Mouse (Mus musculus) forebrain, embryonic 15.5 days (tissue): Measurements from ENCODE around the gene F3. TPM values are rescaled to one million over a fixed set of nuclear protein-coding genes. Genes with fewer than 3 reads are reported as not detected.
"Not testable (repeated sequence)": the region's sequence is repeated elsewhere in the genome, so short reads cannot be mapped to it uniquely, and the experiment has no call there.

Experiments used
- ATAC-seq: fragments of 200-750 bp; cut with Nextera tagmentation; replicated peaks from 2 replicates; pipeline ENCODE4 v1.8.0; 2017; ENCODE audit warnings: mild to moderate bottlenecking, moderate TSS enrichment, moderate library complexity
- H3K27ac ChIP-seq: fragments of 300-500 bp; sonication (generic); replicated peaks from 2 replicates; pipeline ENCODE4 v1.5.1; 2015; ENCODE audit warnings: mild to moderate bottlenecking, inconsistent platforms
- H3K27me3 ChIP-seq: fragments of 300-500 bp; sonication (generic); 2 replicates; pipeline ENCODE4 v1.6.1; 2015; ENCODE audit warnings: inconsistent platforms
- H3K36me3 ChIP-seq: fragments of 300-500 bp; sonication (generic); 2 replicates; pipeline ENCODE4 v1.6.1; 2015; ENCODE audit warnings: mild to moderate bottlenecking, inconsistent platforms
- H3K4me1 ChIP-seq: fragments of 300-500 bp; sonication (generic); 2 replicates; pipeline ENCODE4 v1.6.1; 2015; ENCODE audit warnings: inconsistent platforms
- H3K4me2 ChIP-seq: fragments of 300-500 bp; sonication (generic); replicated peaks from 2 replicates; pipeline ENCODE4 v1.6.1; 2015; ENCODE audit warnings: mild to moderate bottlenecking, inconsistent platforms
- H3K4me3 ChIP-seq: fragments of 300-500 bp; sonication (generic); 2 replicates; pipeline ENCODE4 v1.5.1; 2015; ENCODE audit warnings: mild to moderate bottlenecking, inconsistent platforms
- H3K9ac ChIP-seq: fragments of 300-500 bp; sonication (generic); replicated peaks from 2 replicates; pipeline ENCODE4 v1.6.1; 2015; ENCODE audit warnings: mild to moderate bottlenecking, inconsistent platforms
- H3K9me3 ChIP-seq: fragments of 300-500 bp; sonication (generic); 2 replicates; pipeline ENCODE4 v1.6.1; 2016; ENCODE audit warnings: inconsistent platforms
- WGBS: fragments of 180-500 bp; shearing (Covaris S2); methylation state at CpG from one replicate; pipeline ENCODE4 v1.1.7; 2015; ENCODE audit warnings: mixed read lengths; 5-methylcytosine and 5-hydroxymethylcytosine counted together
- polyA plus RNA-seq: library from polyadenylated mRNA; unstranded; fragments of >200 nt; fragmentation: Nextera tagmentation; extraction: Ambion mirVana; gene quantifications from 2 replicates; pipeline ENCODE4 v1.2.1, GENCODE M21; 2015

Gene F3
- polyA plus RNA-seq, 1 experiment from 2014 or later = 8.9 TPM

DNA sequence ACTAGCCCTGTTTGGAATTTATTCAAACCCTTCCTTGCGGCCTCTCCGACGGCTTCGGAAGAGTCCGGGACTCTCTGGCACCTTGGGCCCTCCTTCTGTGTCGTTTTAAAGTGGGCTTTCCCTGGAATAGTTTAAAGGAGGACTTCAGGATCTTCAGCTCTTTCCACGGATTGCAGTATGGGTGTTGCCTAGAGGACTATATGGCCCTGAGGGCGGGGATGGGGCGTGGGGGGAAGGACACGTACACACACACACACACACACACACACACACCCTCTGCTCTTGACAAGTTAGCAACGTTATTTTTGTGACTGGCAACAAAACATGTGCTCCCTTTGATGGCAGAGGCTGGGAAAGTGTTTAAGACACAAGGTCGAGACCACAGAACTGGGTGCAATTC, 1.2 kb downstream of the F3 start:
- Histone ChIP-seq H3K4me1 (peaks cover 34% of the 10 kb centered on the region), H3K36me3 (no peaks in the 10 kb centered on the region), H3K4me2 (peak overlapping the region; percentile 88), H3K9ac (no peak overlapping the region), H3K27ac (no peak overlapping the region), H3K9me3 (no peaks in the 10 kb centered on the region), H3K27me3 (no peaks in the 10 kb centered on the region), H3K4me3 (peak overlapping the region; percentile 84)
- WGBS = 29% methylated on average over 12 of the region's 12 CpGs
- no peak for ATAC-seq

DNA sequence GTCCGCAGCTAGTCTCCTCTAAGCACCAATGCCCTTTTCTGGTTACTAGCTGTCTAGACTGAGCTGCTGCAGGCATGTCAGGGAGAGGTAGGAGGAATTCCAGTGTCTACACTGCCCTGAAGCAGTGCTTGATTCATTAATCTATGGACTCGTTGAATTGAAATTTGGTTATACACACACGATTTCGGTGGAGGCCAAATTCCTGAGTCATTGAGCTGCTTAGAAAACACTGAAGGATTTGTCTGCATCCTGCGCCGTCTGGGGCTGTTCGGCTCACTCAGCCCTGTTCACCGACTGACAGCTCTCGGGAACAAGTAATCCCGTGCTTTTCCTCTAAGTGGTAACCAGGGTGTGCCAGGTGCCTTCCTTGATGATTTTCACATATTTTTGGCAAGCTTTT, 2.3 kb downstream of the F3 start:
- ATAC-seq = no peak
- H3K4me1 ChIP-seq = peaks cover 34% of the 10 kb centered on the region
- H3K27me3 ChIP-seq = no peaks in the 10 kb centered on the region
- no peaks in the 10 kb centered on the region for H3K36me3 ChIP-seq
- H3K9me3 ChIP-seq = no peaks in the 10 kb centered on the region
- WGBS = 61% methylated on average over 10 of the region's 10 CpGs
- no peak overlapping the region for H3K4me2 ChIP-seq
- no peak overlapping the region for H3K27ac ChIP-seq
- no peak overlapping the region for H3K9ac ChIP-seq
- H3K4me3 ChIP-seq = no peak overlapping the region

- Histone ChIP-seq H3K9ac (no peak overlapping the region), H3K4me2 (no peak overlapping the region), H3K36me3 (0 out of 2 replicates have a peak, but pooled peaks cover 6% of the 10 kb centered on the region), H3K27me3 (no peaks in the 10 kb centered on the region), H3K27ac (no peak overlapping the region), H3K4me3 (no peak overlapping the region), H3K9me3 (no peaks in the 10 kb centered on the region), H3K4me1 (peaks cover 6% of the 10 kb centered on the region; the same call in 1 of the 2 replicates)
- WGBS = 73% methylated on average over 4 of the region's 4 CpGs
- no peak for ATAC-seq
These were observed 6.3 kb downstream of the F3 start for GRCm38 (mm10) chr3:121729678-121730077.

- H3K4me1 ChIP-seq = peaks cover 8% of the 10 kb centered on the region
- no peak overlapping the region for H3K4me3 ChIP-seq
- ATAC-seq = no peak
- H3K9ac ChIP-seq = no peak overlapping the region
- no peak overlapping the region for H3K4me2 ChIP-seq
- peak overlapping the region; percentile 70 for H3K27ac ChIP-seq
- no peaks in the 10 kb centered on the region for H3K9me3 ChIP-seq
- no peaks in the 10 kb centered on the region for H3K27me3 ChIP-seq
- H3K36me3 ChIP-seq = 0 out of 2 replicates have a peak, but pooled peaks cover 6% of the 10 kb centered on the region
- WGBS = 80% methylated on average over 7 of the region's 7 CpGs
These were observed 12.2 kb downstream of the F3 start for GRCm38 (mm10) chr3:121735542-121735941.

DNA sequence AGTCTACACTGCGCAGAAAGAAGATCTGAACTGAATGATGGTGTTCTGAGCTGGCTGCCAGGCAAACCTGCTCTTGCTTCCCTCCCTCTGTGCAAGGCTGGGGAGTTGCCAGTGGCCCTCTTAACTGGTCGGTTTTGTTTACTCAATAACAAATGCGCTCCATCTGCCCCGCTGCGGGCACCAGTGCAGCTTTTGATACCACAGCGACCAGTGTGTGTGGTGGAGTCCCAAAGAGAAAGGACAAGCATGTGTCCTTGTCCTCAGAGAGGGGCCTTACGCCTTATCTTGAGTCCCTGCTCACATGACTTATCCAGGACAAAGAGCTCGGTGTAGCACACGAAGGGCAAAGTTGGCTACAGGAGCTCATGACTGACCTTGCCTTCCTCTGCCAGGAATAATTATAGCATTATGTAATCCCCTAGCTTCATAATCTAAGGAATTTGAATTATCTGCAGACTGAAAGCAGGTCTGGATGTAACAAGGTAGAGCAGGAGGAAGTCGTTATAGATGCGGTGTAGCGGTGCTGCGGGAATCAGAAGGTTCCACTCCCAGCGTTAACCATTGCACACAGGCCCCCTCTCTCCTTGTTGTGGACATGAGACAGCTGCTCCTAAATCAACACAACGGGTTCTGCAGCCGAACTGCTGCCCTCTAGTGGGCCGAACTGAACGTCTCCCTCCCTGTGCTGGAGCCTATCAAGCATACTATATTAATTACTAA, 12.8 kb downstream of the F3 start:
- Histone ChIP-seq H3K4me3 (no peak overlapping the region), H3K36me3 (0 out of 2 replicates have a peak, but pooled peaks cover 6% of the 10 kb centered on the region), H3K9ac (no peak overlapping the region), H3K4me2 (no peak overlapping the region; the same call in 1 of the 2 replicates), H3K9me3 (no peaks in the 10 kb centered on the region), H3K4me1 (peaks cover 8% of the 10 kb centered on the region), H3K27ac (peak overlapping the region; percentile 70), H3K27me3 (no peaks in the 10 kb centered on the region)
- peak; percentile 95 for ATAC-seq
- WGBS = 21% methylated on average over 18 of the region's 18 CpGs

GRCm38 (mm10) chr3:121737453-121737852, 14.1 kb downstream of the F3 start:
- H3K4me2 ChIP-seq = no peak overlapping the region
- WGBS = 10% methylated on average over 1 of the region's 1 CpGs
- H3K9ac ChIP-seq = no peak overlapping the region
- no peak overlapping the region for H3K4me3 ChIP-seq
- H3K9me3 ChIP-seq = no peaks in the 10 kb centered on the region
- H3K4me1 ChIP-seq = peaks cover 8% of the 10 kb centered on the region
- H3K36me3 ChIP-seq = 0 out of 2 replicates have a peak, but pooled peaks cover 6% of the 10 kb centered on the region
- H3K27ac ChIP-seq = no peak overlapping the region
- no peak for ATAC-seq
- H3K27me3 ChIP-seq = no peaks in the 10 kb centered on the region

GRCm38 (mm10) chr3:121737901-121738300, 14.6 kb downstream of the F3 start:
- ATAC-seq = no peak
- H3K4me2 ChIP-seq = no peak overlapping the region
- H3K36me3 ChIP-seq = 0 out of 2 replicates have a peak, but pooled peaks cover 6% of the 10 kb centered on the region
- H3K27ac ChIP-seq = no peak overlapping the region
- no peak overlapping the region for H3K9ac ChIP-seq
- peaks cover 8% of the 10 kb centered on the region for H3K4me1 ChIP-seq
- H3K9me3 ChIP-seq = no peaks in the 10 kb centered on the region
- 73% methylated on average over 2 of the region's 2 CpGs for WGBS
- H3K27me3 ChIP-seq = no peaks in the 10 kb centered on the region
- no peak overlapping the region for H3K4me3 ChIP-seq

GRCm38 (mm10) chr3:121738742-121739342, 15.5 kb downstream of the F3 start:
- peaks cover 8% of the 10 kb centered on the region for H3K4me1 ChIP-seq
- ATAC-seq = no peak

DNA sequence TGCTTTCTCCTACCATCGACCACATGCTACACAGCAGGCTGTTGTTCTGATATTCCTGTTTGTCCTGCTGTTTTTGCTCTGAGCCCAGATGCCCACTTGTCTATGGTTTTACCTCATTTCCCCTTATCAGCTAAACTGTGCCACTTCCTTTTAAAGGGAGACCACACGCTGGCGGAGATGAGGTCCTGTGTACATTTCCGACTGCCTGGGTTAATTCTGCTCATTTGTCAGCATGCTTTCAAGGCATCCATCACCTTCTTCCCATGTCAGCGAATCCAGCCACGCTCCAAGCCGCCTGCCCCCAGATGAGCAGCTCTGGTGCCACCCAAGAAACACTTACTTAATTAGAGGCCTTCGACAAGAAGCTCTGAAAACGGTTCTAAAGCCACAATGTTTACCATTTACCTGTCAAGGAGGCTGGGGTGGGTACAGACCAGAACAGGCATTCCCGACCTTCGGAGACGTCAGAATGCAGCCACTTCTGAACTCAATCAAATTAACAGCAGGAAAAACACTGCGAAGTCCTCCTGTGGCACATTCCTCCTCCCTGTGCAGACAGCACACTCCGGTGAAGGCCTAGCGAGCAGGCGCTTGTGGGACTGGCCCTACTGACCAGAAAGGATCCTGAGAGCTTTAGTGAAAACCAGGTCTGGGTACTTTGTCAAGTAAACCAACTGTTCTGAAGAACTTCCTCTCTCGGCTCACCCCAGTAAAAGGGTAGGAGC, 16.3 kb downstream of the F3 start:
- WGBS = 72% methylated on average over 17 of the region's 17 CpGs
- Histone ChIP-seq H3K4me1 (peaks cover 8% of the 10 kb centered on the region), H3K27ac (no peak overlapping the region), H3K9ac (no peak overlapping the region), H3K4me3 (no peak overlapping the region), H3K36me3 (no peaks in the 10 kb centered on the region), H3K9me3 (no peaks in the 10 kb centered on the region), H3K27me3 (no peaks in the 10 kb centered on the region), H3K4me2 (no peak overlapping the region)
- ATAC-seq = no peak

More at GRCm38 (mm10) chr3:121738742-121739342, 15.5 kb downstream of the F3 start:
- Histone ChIP-seq H3K36me3 (0 out of 2 replicates have a peak, but pooled peaks cover 6% of the 10 kb centered on the region), H3K9me3 (no peaks in the 10 kb centered on the region), H3K9ac (no peak overlapping the region), H3K27me3 (no peaks in the 10 kb centered on the region), H3K27ac (no peak overlapping the region), H3K4me3 (no peak overlapping the region), H3K4me2 (no peak overlapping the region)
- WGBS = 86% methylated on average over 9 of the region's 9 CpGs

GRCm38 (mm10) chr3:121741186-121741848, 18.0 kb downstream of the F3 start:
- 87% methylated on average over 4 of the region's 4 CpGs for WGBS
- not testable (repeated sequence) for H3K36me3 ChIP-seq, H3K9ac ChIP-seq, H3K4me3 ChIP-seq, H3K27ac ChIP-seq, ATAC-seq, H3K4me2 ChIP-seq, H3K9me3 ChIP-seq, H3K4me1 ChIP-seq, H3K27me3 ChIP-seq

- Histone ChIP-seq H3K27ac (peak overlapping the region; percentile 72), H3K4me1 (peaks cover 13% of the 10 kb centered on the region)
- not testable (repeated sequence) for H3K4me3 ChIP-seq, H3K9me3 ChIP-seq, H3K27me3 ChIP-seq, H3K36me3 ChIP-seq, H3K4me2 ChIP-seq, H3K9ac ChIP-seq
- 0 out of 2 replicates have a peak, but pooled peaks have one; percentile 32 for ATAC-seq
- 78% methylated on average over 10 of the region's 10 CpGs for WGBS
These were observed 31.2 kb downstream of the F3 start for GRCm38 (mm10) chr3:121754319-121755090.
